Mouse (Mus musculus) kidney, embryonic 14.5 days (tissue): ENCODE results near the gene Eps15. TPM values are rescaled to one million over a fixed set of nuclear protein-coding genes. Genes with fewer than 3 reads are reported as not detected.

Experiments used
- ATAC-seq: fragments of 200-750 bp; cut with Nextera tagmentation; 2 replicates; pipeline ENCODE4 v1.8.0; 2017; ENCODE audit warnings: moderate number of reproducible peaks, mild to moderate bottlenecking, moderate TSS enrichment, moderate library complexity; ENCODE audit not compliant: low FRiP score, low TSS enrichment
- H3K27ac ChIP-seq: fragments of 300-500 bp; sonication (generic); 2 replicates; pipeline ENCODE4 v1.5.1; 2014; ENCODE audit warnings: low read depth, mild to moderate bottlenecking, low read length, moderate library complexity, mixed read lengths
- H3K27me3 ChIP-seq: fragments of 300-500 bp; sonication (generic); 2 replicates; pipeline ENCODE4 v1.6.1; 2014; ENCODE audit warnings: mild to moderate bottlenecking, low read length; ENCODE audit not compliant: control insufficient read depth, insufficient read depth
- H3K36me3 ChIP-seq: fragments of 300-500 bp; sonication (generic); 2 replicates; pipeline ENCODE4 v1.6.1; 2014; ENCODE audit warnings: low read length, mixed read lengths; ENCODE audit not compliant: control insufficient read depth, insufficient read depth
- H3K4me1 ChIP-seq: fragments of 300-500 bp; sonication (generic); 2 replicates; pipeline ENCODE4 v1.6.1; 2014; ENCODE audit warnings: low read length, mixed read lengths; ENCODE audit not compliant: control insufficient read depth, insufficient read depth
- H3K4me2 ChIP-seq: fragments of 300-500 bp; sonication (generic); replicated peaks from 2 replicates; pipeline ENCODE4 v1.6.1; 2014; ENCODE audit warnings: low read depth, mild to moderate bottlenecking, low read length
- H3K4me3 ChIP-seq: fragments of 300-500 bp; sonication (generic); 2 replicates; pipeline ENCODE4 v1.5.1; 2014; ENCODE audit warnings: mild to moderate bottlenecking, low read length
- H3K9ac ChIP-seq: fragments of 300-500 bp; sonication (generic); 2 replicates; pipeline ENCODE4 v1.6.1; 2014; ENCODE audit warnings: low read depth, mild to moderate bottlenecking, low read length, moderate library complexity
- H3K9me3 ChIP-seq: fragments of 300-500 bp; sonication (generic); 2 replicates; pipeline ENCODE4 v1.6.1; 2016; ENCODE audit warnings: low read length; ENCODE audit not compliant: control insufficient read depth
- WGBS: fragments of 180-500 bp; shearing (Covaris S2); extraction: QIAGEN DNeasy Blood & Tissue Kit; methylation state at CpG from one replicate; pipeline ENCODE4 v1.1.7; 2014; 5-methylcytosine and 5-hydroxymethylcytosine counted together
- polyA plus RNA-seq: library from polyadenylated mRNA; unstranded; fragments of >200 nt; fragmentation: Nextera tagmentation; extraction: Ambion mirVana; gene quantifications from 2 replicates; pipeline ENCODE4 v1.2.1, GENCODE M21; 2014

Eps15 gene
- polyA plus RNA-seq, 1 experiment from 2014 or later: 41.6 TPM

GRCm38 (mm10) chr4:109417998-109418397, 137.9 kb downstream of the Eps15 start:
- no peak overlapping the region for H3K4me2 ChIP-seq
- no peaks in the 10 kb centered on the region for H3K36me3 ChIP-seq
- no peaks in the 10 kb centered on the region for H3K27me3 ChIP-seq
- H3K4me1 ChIP-seq: no peaks in the 10 kb centered on the region; the same call in 1 of the 2 replicates
- H3K4me3 ChIP-seq: no peak overlapping the region
- H3K27ac ChIP-seq: no peak overlapping the region
- no peaks in the 10 kb centered on the region for H3K9me3 ChIP-seq
- WGBS: 76% methylated on average over 1 of the region's 1 CpGs
- no peak for ATAC-seq
- H3K9ac ChIP-seq: no peak overlapping the region

- Histone ChIP-seq H3K4me3 (no peak overlapping the region), H3K4me2 (no peak overlapping the region), H3K36me3 (no peaks in the 10 kb centered on the region), H3K4me1 (no peaks in the 10 kb centered on the region; the same call in 1 of the 2 replicates), H3K27me3 (no peaks in the 10 kb centered on the region), H3K9ac (no peak overlapping the region), H3K27ac (no peak overlapping the region), H3K9me3 (no peaks in the 10 kb centered on the region)
- peak; percentile 69; the same call in 1 of the 2 replicates for ATAC-seq
- 22% methylated on average over 3 of the region's 3 CpGs for WGBS
Measured at GRCm38 (mm10) chr4:109419017-109419416, 138.9 kb downstream of the Eps15 start.

- Histone ChIP-seq H3K4me3 (no peak overlapping the region), H3K9me3 (no peaks in the 10 kb centered on the region), H3K27me3 (no peaks in the 10 kb centered on the region), H3K27ac (no peak overlapping the region; the same call in 1 of the 2 replicates), H3K9ac (no peak overlapping the region), H3K4me1 (no peaks in the 10 kb centered on the region; the same call in 1 of the 2 replicates), H3K36me3 (no peaks in the 10 kb centered on the region), H3K4me2 (no peak overlapping the region)
- peak; percentile 59; the same call in 1 of the 2 replicates for ATAC-seq
- WGBS: 85% methylated on average over 4 of the region's 4 CpGs
Measured at GRCm38 (mm10) chr4:109419563-109419962, 139.5 kb downstream of the Eps15 start.

- 62% methylated on average over 8 of the region's 8 CpGs for WGBS
- no peak overlapping the region for H3K27ac ChIP-seq
- no peak overlapping the region for H3K4me3 ChIP-seq
- ATAC-seq: 0 out of 2 replicates have a peak, but pooled peaks have one; percentile 11
- no peak overlapping the region for H3K9ac ChIP-seq
- no peak overlapping the region for H3K4me2 ChIP-seq
- no peaks in the 10 kb centered on the region for H3K27me3 ChIP-seq
- H3K9me3 ChIP-seq: no peaks in the 10 kb centered on the region
- H3K4me1 ChIP-seq: no peaks in the 10 kb centered on the region; the same call in 1 of the 2 replicates
- no peaks in the 10 kb centered on the region for H3K36me3 ChIP-seq
Measured at GRCm38 (mm10) chr4:109420138-109420795, 140.2 kb downstream of the Eps15 start.

- H3K4me3 ChIP-seq: no peak overlapping the region
- WGBS: 84% methylated on average over 7 of the region's 7 CpGs
- H3K27ac ChIP-seq: no peak overlapping the region
- no peaks in the 10 kb centered on the region for H3K9me3 ChIP-seq
- H3K27me3 ChIP-seq: no peaks in the 10 kb centered on the region
- no peak overlapping the region for H3K9ac ChIP-seq
- H3K4me2 ChIP-seq: no peak overlapping the region
- no peak for ATAC-seq
- H3K4me1 ChIP-seq: no peaks in the 10 kb centered on the region; the same call in 1 of the 2 replicates
- H3K36me3 ChIP-seq: no peaks in the 10 kb centered on the region
Measured at GRCm38 (mm10) chr4:109421608-109422007, 141.5 kb downstream of the Eps15 start.

GRCm38 (mm10) chr4:109422436-109422835, 142.4 kb downstream of the Eps15 start:
- Histone ChIP-seq H3K4me3 (no peak overlapping the region), H3K27ac (no peak overlapping the region), H3K27me3 (no peaks in the 10 kb centered on the region), H3K9ac (no peak overlapping the region), H3K36me3 (no peaks in the 10 kb centered on the region), H3K9me3 (no peaks in the 10 kb centered on the region), H3K4me2 (no peak overlapping the region), H3K4me1 (no peaks in the 10 kb centered on the region; the same call in 1 of the 2 replicates)
- ATAC-seq: no peak
- 64% methylated on average over 6 of the region's 6 CpGs for WGBS

GRCm38 (mm10) chr4:109423438-109423837, 143.4 kb downstream of the Eps15 start:
- Histone ChIP-seq H3K36me3 (no peaks in the 10 kb centered on the region), H3K27me3 (no peaks in the 10 kb centered on the region), H3K27ac (no peak overlapping the region), H3K4me1 (no peaks in the 10 kb centered on the region; the same call in 1 of the 2 replicates), H3K9me3 (no peaks in the 10 kb centered on the region), H3K4me2 (no peak overlapping the region), H3K9ac (no peak overlapping the region), H3K4me3 (no peak overlapping the region)
- ATAC-seq: no peak
- 85% methylated on average over 2 of the region's 2 CpGs for WGBS

GRCm38 (mm10) chr4:109427058-109427457, 147.0 kb downstream of the Eps15 start:
- no peaks in the 10 kb centered on the region for H3K9me3 ChIP-seq
- no peak overlapping the region for H3K27ac ChIP-seq
- H3K27me3 ChIP-seq: no peaks in the 10 kb centered on the region
- H3K9ac ChIP-seq: no peak overlapping the region
- no peak overlapping the region for H3K4me2 ChIP-seq
- no peaks in the 10 kb centered on the region; the same call in 1 of the 2 replicates for H3K4me1 ChIP-seq
- 73% methylated on average over 1 of the region's 1 CpGs for WGBS
- ATAC-seq: no peak
- no peaks in the 10 kb centered on the region for H3K36me3 ChIP-seq
- H3K4me3 ChIP-seq: no peak overlapping the region

- WGBS: 88% methylated on average over 7 of the region's 7 CpGs
- Histone ChIP-seq H3K27ac (no peak overlapping the region), H3K4me2 (no peak overlapping the region), H3K9ac (no peak overlapping the region), H3K9me3 (no peaks in the 10 kb centered on the region), H3K4me1 (no peaks in the 10 kb centered on the region), H3K4me3 (no peak overlapping the region), H3K27me3 (no peaks in the 10 kb centered on the region), H3K36me3 (no peaks in the 10 kb centered on the region)
- no peak for ATAC-seq
Measured at GRCm38 (mm10) chr4:109430250-109430649, 150.2 kb downstream of the Eps15 start.
